ENCODE assay signal across 21 mouse cellular contexts in the genomic region with DNA sequence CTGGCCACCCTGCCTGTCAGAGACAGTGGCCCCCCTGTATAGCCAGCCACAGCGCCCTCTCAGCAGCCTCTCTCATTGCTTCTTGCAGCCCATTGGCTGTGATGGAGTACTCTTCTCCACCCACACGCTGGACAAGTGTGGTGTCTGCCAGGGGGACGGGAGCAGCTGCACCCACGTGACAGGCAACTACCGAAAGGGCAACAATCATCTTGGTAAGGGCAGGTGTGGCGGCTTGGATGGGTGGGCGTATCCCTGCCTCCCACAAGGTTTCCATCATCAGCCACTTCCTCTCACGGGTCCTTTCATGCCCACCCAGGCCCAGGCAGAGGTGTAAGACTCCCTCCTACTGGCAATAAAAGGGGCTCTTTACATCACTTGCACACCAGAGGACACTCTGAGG. TPM values are rescaled to one million over a fixed set of nuclear protein-coding genes. Genes with fewer than 3 reads are reported as not detected.
A peak's percentile ranks its signal among the peaks of the same experiment; 100 is the strongest.
DNase-seq lines count a peak whose midpoint lies in the region; ATAC-seq and TF ChIP-seq lines count a peak whose summit lies in the region.
"Had no signal": no experiment of that assay in that cellular context is flagged by ENCODE, and none has a peak within 500 bp of the region (broad histone marks: within the 10 kb centered on the region; RNA-seq: fewer than 3 reads in every experiment).

No protein-coding gene starts in this region.

- H3K9ac ChIP-seq in kidney, embryonic 16.5 days (replicated peaks; ENCODE audit: low read length), result no peak overlapping the region
- H3K9ac ChIP-seq in limb, embryonic 13.5 days, result no peak overlapping the region
- no peak overlapping the region for H3K9ac ChIP-seq in midbrain, postnatal 0 days (replicated peaks; ENCODE audit: low read length, poor library complexity, severe bottlenecking)
- H3K9ac ChIP-seq: hindbrain, embryonic 12.5 days; limb, embryonic 15.5 days; liver, postnatal 0 days; midbrain, embryonic 12.5 days had no signal

- 0 out of 2 replicates have a peak, but pooled peaks have one; percentile 36 for ATAC-seq in kidney, embryonic 16.5 days (ENCODE audit: low FRiP score, low TSS enrichment)
- ATAC-seq in limb, embryonic 13.5 days (ENCODE audit: low FRiP score, low read depth), result 0 out of 2 replicates have a peak, but pooled peaks have one; percentile 13
- no peak for ATAC-seq in midbrain, postnatal 0 days (ENCODE audit: low FRiP score)
- ATAC-seq: inflammation-experienced regulatory T-cells, adult 6 months; liver, postnatal 0 days had no signal

- TF ChIP-seq CTCF in midbrain, postnatal 0 days (IDR thresholded peaks at IDR 0.05), result no peak

- H3K9me3 ChIP-seq in kidney, embryonic 16.5 days (ENCODE audit: low read length), result no peaks in the 10 kb centered on the region
- no peaks in the 10 kb centered on the region for H3K9me3 ChIP-seq in limb, embryonic 13.5 days
- no peaks in the 10 kb centered on the region for H3K9me3 ChIP-seq in midbrain, postnatal 0 days (ENCODE audit: low read length)
- H3K9me3 ChIP-seq: G1E; hindbrain, embryonic 12.5 days; limb, embryonic 15.5 days; midbrain, embryonic 12.5 days had no signal

- H3K27ac ChIP-seq in kidney, embryonic 16.5 days (ENCODE audit: low read length), result no peak overlapping the region
- no peak overlapping the region for H3K27ac ChIP-seq in limb, embryonic 13.5 days
- H3K27ac ChIP-seq in midbrain, postnatal 0 days (ENCODE audit: low read depth, low read length), result no peak overlapping the region
- H3K27ac ChIP-seq: hindbrain, embryonic 12.5 days; limb, embryonic 15.5 days; midbrain, embryonic 12.5 days had no signal

- H3K4me2 ChIP-seq in kidney, embryonic 16.5 days (replicated peaks; ENCODE audit: low read depth, low read length), result no peak overlapping the region
- H3K4me2 ChIP-seq in limb, embryonic 13.5 days (replicated peaks), result peak overlapping the region; percentile 12; the same call in 1 of the 2 replicates
- H3K4me2 ChIP-seq in midbrain, postnatal 0 days (ENCODE audit: low read depth, low read length, poor library complexity, severe bottlenecking), result no peak overlapping the region
- H3K4me2 ChIP-seq: hindbrain, embryonic 12.5 days; limb, embryonic 15.5 days; midbrain, embryonic 12.5 days had no signal

- H3K4me3 ChIP-seq in kidney, embryonic 16.5 days (ENCODE audit: low read length), result no peak overlapping the region
- H3K4me3 ChIP-seq in limb, embryonic 13.5 days, result no peak overlapping the region
- no peak overlapping the region for H3K4me3 ChIP-seq in midbrain, postnatal 0 days (ENCODE audit: low read depth, low read length)
- H3K4me3 ChIP-seq: hindbrain, embryonic 12.5 days; limb, embryonic 15.5 days; midbrain, embryonic 12.5 days had no signal

- no peaks in the 10 kb centered on the region for H3K36me3 ChIP-seq in kidney, embryonic 16.5 days (ENCODE audit: insufficient read depth, low read length)
- H3K36me3 ChIP-seq in limb, embryonic 13.5 days, result no peaks in the 10 kb centered on the region
- no peaks in the 10 kb centered on the region for H3K36me3 ChIP-seq in midbrain, postnatal 0 days (ENCODE audit: insufficient read depth, low read length)
- H3K36me3 ChIP-seq: G1E; hindbrain, embryonic 12.5 days; limb, embryonic 15.5 days; midbrain, embryonic 12.5 days had no signal

- H3K27me3 ChIP-seq in kidney, embryonic 16.5 days (ENCODE audit: insufficient read depth, low read length), result no peaks in the 10 kb centered on the region
- H3K27me3 ChIP-seq in limb, embryonic 13.5 days, result peaks cover 7% of the 10 kb centered on the region; the same call in 1 of the 2 replicates
- no peaks in the 10 kb centered on the region for H3K27me3 ChIP-seq in midbrain, postnatal 0 days (ENCODE audit: insufficient read depth, low read length)
- H3K27me3 ChIP-seq: midbrain, embryonic 12.5 days had no signal

- 17% methylated on average over 8 of the region's 8 CpGs for WGBS in kidney, embryonic 16.5 days
- 24% methylated on average over 8 of the region's 8 CpGs for WGBS in limb, embryonic 13.5 days
- WGBS in midbrain, postnatal 0 days, result 61% methylated on average over 8 of the region's 8 CpGs

- H3K4me1 ChIP-seq in kidney, embryonic 16.5 days (ENCODE audit: insufficient read depth, low read length), result peaks cover 23% of the 10 kb centered on the region
- peaks cover 66% of the 10 kb centered on the region for H3K4me1 ChIP-seq in limb, embryonic 13.5 days
- no peaks in the 10 kb centered on the region for H3K4me1 ChIP-seq in midbrain, postnatal 0 days (ENCODE audit: insufficient read depth, low read length)

- no peak for DNase-seq in kidney, adult 8-10 months
- peak; percentile 21 for DNase-seq in T-cell, adult 2 months (ENCODE audit: low spot score)
- peak; percentile 71 for DNase-seq in thymus, postnatal 14 days
- DNase-seq in midbrain, postnatal 0 days (ENCODE audit: low spot score), result no peak
- DNase-seq in embryo, embryonic 9.5 days (ENCODE audit: extremely low spot score), result no peak
- DNase-seq: cerebellum, adult 9-10 months; gastrocnemius, postnatal 14 days; kidney, postnatal 14 days; liver, postnatal 0 days had no signal

RNA-seq across cellular contexts. Expression of gene Adamtsl2, which starts 5.8 kb away (rescaled TPM):
- 1.6 and 2.0 TPM in 2 replicates for polyA plus RNA-seq in kidney, embryonic 16.5 days (2015; fragmentation: Nextera tagmentation; extraction: Ambion mirVana)
- 13.3 and 13.8 TPM in 2 replicates for polyA plus RNA-seq in limb, embryonic 13.5 days (2015; fragmentation: Nextera tagmentation; extraction: Ambion mirVana)
- 14.3 and 17.0 TPM in 2 replicates for total RNA-seq in midbrain, postnatal 0 days (2014; rRNA removed)
- polyA plus RNA-seq in midbrain, postnatal 0 days (2015; fragmentation: Nextera tagmentation; extraction: Ambion mirVana), result 7.3 and 9.3 TPM in 2 replicates
- total RNA-seq: neutrophil, adult 5-6 weeks had no signal
- polyA plus RNA-seq: G1E; inflammation-experienced regulatory T-cells, adult 6 months had no signal

RNA-seq across cellular contexts. Expression of gene Mymk, which starts 13.0 kb away (rescaled TPM):
- polyA plus RNA-seq in kidney, embryonic 16.5 days (2015; fragmentation: Nextera tagmentation; extraction: Ambion mirVana), result 1.5 and 1.6 TPM in 2 replicates
- 43.3 and 49.0 TPM in 2 replicates for polyA plus RNA-seq in limb, embryonic 13.5 days (2015; fragmentation: Nextera tagmentation; extraction: Ambion mirVana)
- total RNA-seq in midbrain, postnatal 0 days (2014; rRNA removed), result 0.16 TPM in 1 of 2 replicates, not detected in the other
- 0.15 TPM in 1 of 2 replicates, not detected in the other for polyA plus RNA-seq in midbrain, postnatal 0 days (2015; fragmentation: Nextera tagmentation; extraction: Ambion mirVana)
- total RNA-seq: heart, adult 8-10 months; neutrophil, adult 5-6 weeks had no signal
- polyA plus RNA-seq: forebrain, embryonic 11.5 days; G1E; inflammation-experienced regulatory T-cells, adult 6 months; liver, postnatal 0 days; small intestine, adult 2 months had no signal

RNA-seq across cellular contexts. Expression of gene Slc2a6, which starts 57.2 kb away (rescaled TPM):
- polyA plus RNA-seq in kidney, embryonic 16.5 days (2015; fragmentation: Nextera tagmentation; extraction: Ambion mirVana), result 0.33 and 0.84 TPM in 2 replicates
- 0.75 and 0.77 TPM in 2 replicates for polyA plus RNA-seq in limb, embryonic 13.5 days (2015; fragmentation: Nextera tagmentation; extraction: Ambion mirVana)
- total RNA-seq in midbrain, postnatal 0 days (2014; rRNA removed), result 23.8 and 31.8 TPM in 2 replicates
- 14.4 and 14.8 TPM in 2 replicates for polyA plus RNA-seq in midbrain, postnatal 0 days (2015; fragmentation: Nextera tagmentation; extraction: Ambion mirVana)
- polyA plus RNA-seq: G1E had no signal

RNA-seq across cellular contexts. Expression of gene Fam163b, which starts 57.3 kb away (rescaled TPM):
- 0.08 and 0.14 TPM in 2 replicates for polyA plus RNA-seq in kidney, embryonic 16.5 days (2015; fragmentation: Nextera tagmentation; extraction: Ambion mirVana)
- polyA plus RNA-seq in limb, embryonic 13.5 days (2015; fragmentation: Nextera tagmentation; extraction: Ambion mirVana), result 0.46 and 0.52 TPM in 2 replicates
- total RNA-seq in midbrain, postnatal 0 days (2014; rRNA removed), result 4.9 and 8.4 TPM in 2 replicates
- polyA plus RNA-seq in midbrain, postnatal 0 days (2015; fragmentation: Nextera tagmentation; extraction: Ambion mirVana), result 13.0 and 13.9 TPM in 2 replicates
- total RNA-seq: neutrophil, adult 5-6 weeks had no signal
- polyA plus RNA-seq: C2C12; G1E; inflammation-experienced regulatory T-cells, adult 6 months; liver, postnatal 0 days had no signal

Comparison
In these comparisons a context has a peak if more than half of its experiments do, and no peak if none do; other contexts are left out.
1. DNase-seq: peak in T-cell, adult 2 months (single experiment) and thymus, postnatal 14 days (single experiment); none in kidney, adult 8-10 months (0 of 2), midbrain, postnatal 0 days (single experiment) and embryo, embryonic 9.5 days (single experiment).
2. RNA of gene Mymk, which starts 13.0 kb away (polyA plus RNA-seq): 43.3 to 49.0 TPM in limb, embryonic 13.5 days; 1.5 to 1.6 TPM in kidney, embryonic 16.5 days and 0.15 TPM in midbrain, postnatal 0 days; every median in the first group is over 10 times any median in the second.